In genomic region chr13:110534320-110534764, GRCm38 (mm10) we compare ENCODE assay signal across 11 mouse cellular contexts.
DNase-seq lines count a peak whose midpoint lies in the region; ATAC-seq lines count a peak whose summit lies in the region.
"Had no signal": no experiment of that assay in that cellular context is flagged by ENCODE, and none has a peak within 500 bp of the region (broad histone marks: within the 10 kb centered on the region; RNA-seq: fewer than 3 reads in every experiment).

No protein-coding gene starts in this region.

- no peak overlapping the region for H3K4me2 ChIP-seq in midbrain, embryonic 12.5 days (replicated peaks)
- no peak overlapping the region for H3K4me2 ChIP-seq in midbrain, embryonic 16.5 days (ENCODE audit: low read length)
- H3K4me2 ChIP-seq in forebrain, embryonic 12.5 days = no peak overlapping the region

- intact Hi-C loops in heart, postnatal 14 days (cut with DNase I) = loop anchor here (2.0 to 10.0 kb wide), 2 partner anchors 140 to 330 kb away; partner anchors contain the start of gene Plk2

- peak; percentile 56; the same call in 1 of the 2 replicates for ATAC-seq in midbrain, embryonic 12.5 days (ENCODE audit: low FRiP score, low read depth)
- ATAC-seq in midbrain, embryonic 16.5 days = no peak
- no peak for ATAC-seq in forebrain, embryonic 12.5 days (ENCODE audit: low FRiP score)

- no peaks in the 10 kb centered on the region for H3K36me3 ChIP-seq in midbrain, embryonic 12.5 days
- no peaks in the 10 kb centered on the region for H3K36me3 ChIP-seq in midbrain, embryonic 16.5 days (ENCODE audit: control insufficient read depth, insufficient read depth, low read length)
- H3K36me3 ChIP-seq in forebrain, embryonic 12.5 days (replicated peaks) = no peaks in the 10 kb centered on the region

- no peaks in the 10 kb centered on the region for H3K27me3 ChIP-seq in midbrain, embryonic 12.5 days
- H3K27me3 ChIP-seq in midbrain, embryonic 16.5 days (ENCODE audit: control insufficient read depth, insufficient read depth, low read depth, low read length) = no peaks in the 10 kb centered on the region
- no peaks in the 10 kb centered on the region for H3K27me3 ChIP-seq in forebrain, embryonic 12.5 days
- H3K27me3 ChIP-seq: megakaryocyte, embryonic 14.5 days had no signal

- no peaks in the 10 kb centered on the region for H3K9me3 ChIP-seq in midbrain, embryonic 12.5 days
- H3K9me3 ChIP-seq in midbrain, embryonic 16.5 days (replicated peaks; ENCODE audit: control insufficient read depth, low read length, poor library complexity, severe bottlenecking) = no peaks in the 10 kb centered on the region
- H3K9me3 ChIP-seq in forebrain, embryonic 12.5 days = no peaks in the 10 kb centered on the region
- H3K9me3 ChIP-seq: megakaryocyte, embryonic 14.5 days had no signal

- 23% methylated on average over 7 of the region's 7 CpGs for WGBS in midbrain, embryonic 12.5 days
- WGBS in midbrain, embryonic 16.5 days = 18% methylated on average over 7 of the region's 7 CpGs
- 35% methylated on average over 7 of the region's 7 CpGs for WGBS in forebrain, embryonic 12.5 days

- 0 out of 2 replicates have a peak overlapping the region, but pooled peaks have one; percentile 25 for H3K27ac ChIP-seq in midbrain, embryonic 12.5 days (replicated peaks)
- H3K27ac ChIP-seq in midbrain, embryonic 16.5 days (ENCODE audit: low read length) = no peak overlapping the region
- no peak overlapping the region for H3K27ac ChIP-seq in forebrain, embryonic 12.5 days
- H3K27ac ChIP-seq: layer of hippocampus, adult 2 months had no signal

- peak; percentile 49 for DNase-seq in adrenal gland, adult 2 months
- no peak for DNase-seq in adrenal gland, postnatal 4 days (ENCODE audit: low spot score in 2 of 2)
- peak; percentile 30 to 36 for DNase-seq in heart, postnatal 14 days
- DNase-seq in mesoderm, embryonic 11.5 days (ENCODE audit: low read depth, low spot score) = peak; percentile 33
- no peak for DNase-seq in cerebellum, postnatal 10 days
- DNase-seq: cerebellum, adult 11-12 months had no signal

- no peak overlapping the region for H3K4me3 ChIP-seq in midbrain, embryonic 12.5 days
- no peak overlapping the region for H3K4me3 ChIP-seq in midbrain, embryonic 16.5 days (ENCODE audit: low read depth, low read length)
- no peak overlapping the region for H3K4me3 ChIP-seq in forebrain, embryonic 12.5 days (replicated peaks)
- H3K4me3 ChIP-seq: layer of hippocampus, adult 2 months; megakaryocyte, embryonic 14.5 days had no signal

- peaks cover 6% of the 10 kb centered on the region; the same call in 1 of the 2 replicates for H3K4me1 ChIP-seq in midbrain, embryonic 12.5 days
- H3K4me1 ChIP-seq in midbrain, embryonic 16.5 days (ENCODE audit: control insufficient read depth, insufficient read depth, low read length) = peaks cover 2% of the 10 kb centered on the region; the same call in 1 of the 2 replicates
- peaks cover 7% of the 10 kb centered on the region; the same call in 1 of the 2 replicates for H3K4me1 ChIP-seq in forebrain, embryonic 12.5 days

- H3K9ac ChIP-seq in midbrain, embryonic 12.5 days (replicated peaks) = no peak overlapping the region; the same call in 1 of the 2 replicates
- H3K9ac ChIP-seq in midbrain, embryonic 16.5 days (ENCODE audit: low read depth, low read length) = no peak overlapping the region
- H3K9ac ChIP-seq in forebrain, embryonic 12.5 days = no peak overlapping the region

Comparison
In these comparisons a context has a peak if more than half of its experiments do, and no peak if none do; other contexts are left out.
1. DNase-seq: peak in adrenal gland, adult 2 months (single experiment), heart, postnatal 14 days (2 of 2) and mesoderm, embryonic 11.5 days (single experiment); none in adrenal gland, postnatal 4 days (0 of 2) and cerebellum, postnatal 10 days (0 of 2).